Comparison of ENCODE assay signal across 13 mouse cellular contexts in genomic region chr5:88889326-88889725, GRCm38 (mm10). TPM values are rescaled to one million over a fixed set of nuclear protein-coding genes. Genes with fewer than 3 reads are reported as not detected.
A peak's percentile ranks its signal among the peaks of the same experiment; 100 is the strongest.
DNase-seq lines count a peak whose midpoint lies in the region; ATAC-seq and TF ChIP-seq lines count a peak whose summit lies in the region.
"Had no signal": no experiment of that assay in that cellular context is flagged by ENCODE, and none has a peak within 500 bp of the region (broad histone marks: within the 10 kb centered on the region; RNA-seq: fewer than 3 reads in every experiment).

No protein-coding gene starts in this region.

- H3K27ac ChIP-seq in forebrain, postnatal 0 days (ENCODE audit: low read depth, low read length), result no peak overlapping the region
- no peak overlapping the region for H3K27ac ChIP-seq in forebrain, embryonic 12.5 days
- no peak overlapping the region for H3K27ac ChIP-seq in kidney, adult 2 months (ENCODE audit: insufficient read depth, low read depth, low read length)
- no peak overlapping the region for H3K27ac ChIP-seq in kidney, embryonic 16.5 days (ENCODE audit: low read length)
- no peak overlapping the region for H3K27ac ChIP-seq in intestine, embryonic 16.5 days (ENCODE audit: low read length)
- H3K27ac ChIP-seq: hindbrain, embryonic 10.5 days had no signal

- H3K9ac ChIP-seq in forebrain, postnatal 0 days, result no peak overlapping the region
- no peak overlapping the region for H3K9ac ChIP-seq in forebrain, embryonic 12.5 days
- H3K9ac ChIP-seq in kidney, embryonic 16.5 days (replicated peaks; ENCODE audit: low read length), result no peak overlapping the region
- no peak overlapping the region for H3K9ac ChIP-seq in intestine, embryonic 16.5 days (ENCODE audit: low read depth, low read length)

- DNase-seq in forebrain, postnatal 0 days, result peak; percentile 16
- no peak for DNase-seq in kidney, adult 2 months
- peak; percentile 10 for DNase-seq in NIH3T3 (ENCODE audit: low read depth)
- no peak for DNase-seq in thymus, postnatal 0 days (ENCODE audit: low spot score)
- no peak for DNase-seq in urinary bladder, adult 2 months (ENCODE audit: low spot score)
- DNase-seq: gastrocnemius, postnatal 25 days; liver; thymus, postnatal 14 days had no signal

- no peaks in the 10 kb centered on the region for H3K9me3 ChIP-seq in forebrain, postnatal 0 days (ENCODE audit: low read length)
- H3K9me3 ChIP-seq in forebrain, embryonic 12.5 days, result no peaks in the 10 kb centered on the region
- H3K9me3 ChIP-seq in kidney, embryonic 16.5 days (ENCODE audit: low read length), result no peaks in the 10 kb centered on the region
- no peaks in the 10 kb centered on the region for H3K9me3 ChIP-seq in intestine, embryonic 16.5 days (ENCODE audit: control insufficient read depth, low read length)
- H3K9me3 ChIP-seq: hindbrain, embryonic 10.5 days had no signal

- no peak for TF ChIP-seq POLR2A in kidney, adult 2 months (IDR thresholded peaks at IDR 0.05; ENCODE audit: low read depth, low read length)

- no peaks in the 10 kb centered on the region for H3K4me1 ChIP-seq in forebrain, postnatal 0 days (ENCODE audit: insufficient read depth)
- peaks cover 14% of the 10 kb centered on the region for H3K4me1 ChIP-seq in forebrain, embryonic 12.5 days
- H3K4me1 ChIP-seq in kidney, adult 2 months (ENCODE audit: control insufficient read depth, insufficient read depth, low read length), result peaks cover 12% of the 10 kb centered on the region; the same call in 1 of the 2 replicates
- H3K4me1 ChIP-seq in kidney, embryonic 16.5 days (ENCODE audit: insufficient read depth, low read length), result peaks cover 8% of the 10 kb centered on the region
- H3K4me1 ChIP-seq in intestine, embryonic 16.5 days (ENCODE audit: control insufficient read depth, insufficient read depth, low read length), result no peaks in the 10 kb centered on the region

- H3K27me3 ChIP-seq in forebrain, postnatal 0 days (ENCODE audit: insufficient read depth, low read length), result no peaks in the 10 kb centered on the region
- H3K27me3 ChIP-seq in forebrain, embryonic 12.5 days, result peaks cover 24% of the 10 kb centered on the region
- H3K27me3 ChIP-seq in kidney, adult 2 months (replicated peaks; ENCODE audit: control insufficient read depth, insufficient read depth, low read length), result no peaks in the 10 kb centered on the region
- H3K27me3 ChIP-seq in kidney, embryonic 16.5 days (ENCODE audit: insufficient read depth, low read length), result peaks cover 6% of the 10 kb centered on the region
- no peaks in the 10 kb centered on the region for H3K27me3 ChIP-seq in intestine, embryonic 16.5 days (replicated peaks; ENCODE audit: control insufficient read depth, insufficient read depth, low read length)

- TF ChIP-seq CTCF in forebrain, postnatal 0 days (IDR thresholded peaks at IDR 0.05; ENCODE audit: low read depth), result peak; percentile 51; the same call in 1 of the 2 replicates
- peak; percentile 30; the same call in 1 of the 2 replicates for TF ChIP-seq CTCF in kidney, adult 2 months (conservative IDR thresholded peaks at IDR 0.05; ENCODE audit: insufficient read depth, insufficient read length, low read depth, low read length)

- no peak for ATAC-seq in forebrain, postnatal 0 days
- ATAC-seq in forebrain, embryonic 12.5 days (ENCODE audit: low FRiP score), result no peak
- no peak for ATAC-seq in kidney, embryonic 16.5 days (ENCODE audit: low FRiP score, low TSS enrichment)
- ATAC-seq in intestine, embryonic 16.5 days, result peak; percentile 30

- H3K4me2 ChIP-seq in forebrain, postnatal 0 days (ENCODE audit: low read depth), result peak overlapping the region; percentile 92
- no peak overlapping the region for H3K4me2 ChIP-seq in forebrain, embryonic 12.5 days
- H3K4me2 ChIP-seq in kidney, embryonic 16.5 days (replicated peaks; ENCODE audit: low read depth, low read length), result no peak overlapping the region
- H3K4me2 ChIP-seq in intestine, embryonic 16.5 days (ENCODE audit: low read depth, low read length), result no peak overlapping the region

- 25% methylated on average over 4 of the region's 4 CpGs for WGBS in forebrain, postnatal 0 days
- WGBS in forebrain, embryonic 12.5 days, result 33% methylated on average over 4 of the region's 4 CpGs
- WGBS in kidney, adult 2 months, result 56% methylated on average over 4 of the region's 4 CpGs
- WGBS in kidney, embryonic 16.5 days, result 37% methylated on average over 4 of the region's 4 CpGs
- WGBS in intestine, embryonic 16.5 days, result 37% methylated on average over 4 of the region's 4 CpGs

- H3K36me3 ChIP-seq in forebrain, postnatal 0 days (ENCODE audit: insufficient read depth), result no peaks in the 10 kb centered on the region
- H3K36me3 ChIP-seq in forebrain, embryonic 12.5 days (replicated peaks), result no peaks in the 10 kb centered on the region
- no peaks in the 10 kb centered on the region for H3K36me3 ChIP-seq in kidney, adult 2 months (ENCODE audit: control insufficient read depth, insufficient read depth, low read length)
- H3K36me3 ChIP-seq in kidney, embryonic 16.5 days (ENCODE audit: insufficient read depth, low read length), result no peaks in the 10 kb centered on the region
- no peaks in the 10 kb centered on the region for H3K36me3 ChIP-seq in intestine, embryonic 16.5 days (ENCODE audit: control insufficient read depth, insufficient read depth, low read length)
- H3K36me3 ChIP-seq: hindbrain, embryonic 10.5 days had no signal

- H3K4me3 ChIP-seq in forebrain, postnatal 0 days (ENCODE audit: low read depth, low read length), result no peak overlapping the region
- no peak overlapping the region for H3K4me3 ChIP-seq in forebrain, embryonic 12.5 days (replicated peaks)
- no peak overlapping the region for H3K4me3 ChIP-seq in kidney, adult 2 months (ENCODE audit: insufficient read depth, low read depth, low read length)
- no peak overlapping the region for H3K4me3 ChIP-seq in kidney, embryonic 16.5 days (ENCODE audit: low read length)
- no peak overlapping the region for H3K4me3 ChIP-seq in intestine, embryonic 16.5 days (ENCODE audit: low read length)
- H3K4me3 ChIP-seq: hindbrain, embryonic 10.5 days had no signal

RNA-seq across cellular contexts. Expression of gene Slc4a4, which starts 2.7 kb away (rescaled TPM):
- 24.5 and 34.7 TPM in 2 replicates for total RNA-seq in forebrain, postnatal 0 days (2014; rRNA removed)
- polyA plus RNA-seq in forebrain, postnatal 0 days (2015; fragmentation: Nextera tagmentation; extraction: Ambion mirVana), result 3.7 and 11.8 TPM in 2 replicates
- polyA plus RNA-seq in forebrain, embryonic 12.5 days (2016; fragmentation: Nextera tagmentation; extraction: Ambion mirVana), result 1.7 and 2.3 TPM in 2 replicates
- polyA plus RNA-seq in kidney, adult 2 months (2012; rRNA removed), result 169 and 195 TPM in 2 replicates
- 11.1 and 12.7 TPM in 2 replicates for polyA plus RNA-seq in kidney, embryonic 16.5 days (2015; fragmentation: Nextera tagmentation; extraction: Ambion mirVana)
- 2.4 and 2.6 TPM in 2 replicates for polyA plus RNA-seq in intestine, embryonic 16.5 days (2015; fragmentation: Nextera tagmentation; extraction: Ambion mirVana)
- 1.1 and 1.5 TPM in 2 replicates for polyA plus RNA-seq in thymus, postnatal 0 days (2015; fragmentation: Nextera tagmentation; extraction: Ambion mirVana)
- 3.8 and 4.0 TPM in 2 replicates for polyA plus RNA-seq in urinary bladder, adult 2 months (2012; rRNA removed)
- total RNA-seq: MEL had no signal

Comparison
In these comparisons a context has a peak if more than half of its experiments do, and no peak if none do; other contexts are left out.
1. RNA of gene Slc4a4, which starts 2.7 kb away (polyA plus RNA-seq): 169 to 195 TPM in kidney, adult 2 months; 11.1 to 12.7 TPM in kidney, embryonic 16.5 days, 3.7 to 11.8 TPM in forebrain, postnatal 0 days, 3.8 to 4.0 TPM in urinary bladder, adult 2 months, 2.4 to 2.6 TPM in intestine, embryonic 16.5 days, 1.7 to 2.3 TPM in forebrain, embryonic 12.5 days and 1.1 to 1.5 TPM in thymus, postnatal 0 days; every median in the first group is over 10 times any median in the second.
2. DNase-seq: peak in forebrain, postnatal 0 days (single experiment) and NIH3T3 (single experiment); none in kidney, adult 2 months (single experiment), thymus, postnatal 0 days (single experiment) and urinary bladder, adult 2 months (single experiment).